Mouse (Mus musculus): Measurements from ENCODE around the gene 5330417H12Rik.
A peak's percentile ranks its signal among the peaks of the same experiment; 100 is the strongest.

The 5330417H12Rik gene

GRCm38 (mm10) chr7:107625061-107625460 lies at the start of gene 5330417H12Rik:
Gene 5330417H12Rik, minus strand, starts transcription at chr7:107625161.
- DNase-seq, result no peak

GRCm38 (mm10) chr7:107668514-107668913 lies 43.6 kb upstream of the 5330417H12Rik start:
- no peak for DNase-seq

- no peak for DNase-seq
Observed at GRCm38 (mm10) chr7:107666262-107666902, 41.4 kb upstream of the 5330417H12Rik start.

GRCm38 (mm10) chr7:107665586-107666261 lies 40.8 kb upstream of the 5330417H12Rik start:
- DNase-seq, result no peak

- no peak for DNase-seq
Observed at GRCm38 (mm10) chr7:107665221-107665585, 40.2 kb upstream of the 5330417H12Rik start.

GRCm38 (mm10) chr7:107664063-107665056 lies 39.4 kb upstream of the 5330417H12Rik start:
- no peak for DNase-seq

DNA sequence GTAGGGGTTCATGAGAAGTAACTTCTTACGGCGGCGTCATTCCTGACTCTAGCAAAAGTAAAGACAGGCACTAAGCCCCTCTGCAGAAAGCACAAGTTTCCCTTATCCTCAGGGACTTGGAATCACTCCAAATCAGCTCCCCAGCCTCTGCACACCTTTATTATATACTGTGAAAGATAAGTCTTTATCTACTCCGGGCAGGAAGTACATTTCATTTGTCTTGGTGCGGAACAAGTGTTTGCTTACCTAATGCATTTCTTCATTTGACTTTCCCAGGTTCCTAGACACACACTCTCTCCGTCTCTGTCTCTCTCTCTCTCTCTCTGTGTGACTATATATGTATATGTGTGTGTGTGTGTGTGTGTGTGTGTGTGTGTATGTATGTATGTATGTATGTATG lies 38.7 kb upstream of the 5330417H12Rik start:
- DNase-seq, result no peak

- DNase-seq, result no peak
Observed at GRCm38 (mm10) chr7:107661843-107662281, 36.9 kb upstream of the 5330417H12Rik start.

- DNase-seq, result peak; percentile 33
Observed at GRCm38 (mm10) chr7:107661189-107661842, 36.4 kb upstream of the 5330417H12Rik start.

- no peak for DNase-seq
Observed at GRCm38 (mm10) chr7:107659186-107659918, 34.4 kb upstream of the 5330417H12Rik start.

GRCm38 (mm10) chr7:107656451-107656850 lies 31.5 kb upstream of the 5330417H12Rik start:
- DNase-seq, result no peak

GRCm38 (mm10) chr7:107651821-107652220 lies 26.9 kb upstream of the 5330417H12Rik start:
- DNase-seq, result no peak

DNA sequence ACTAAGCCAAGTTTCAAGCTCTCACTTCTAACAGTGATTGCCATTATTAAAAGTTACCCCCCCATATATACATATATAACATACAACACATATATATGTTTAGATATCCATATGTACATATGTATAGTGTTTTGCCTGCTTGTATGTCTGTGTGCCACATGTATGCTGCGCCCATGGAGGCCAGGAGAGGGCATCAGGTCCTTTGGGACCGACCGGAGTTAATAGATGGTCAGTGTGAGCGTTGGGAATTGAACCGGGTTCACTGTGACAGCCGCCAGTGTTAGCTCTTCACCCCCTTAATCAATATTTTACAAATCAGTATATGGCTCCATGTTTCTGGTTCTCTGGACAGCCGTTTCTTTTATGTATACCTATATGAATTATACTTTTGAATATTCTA lies 25.0 kb upstream of the 5330417H12Rik start:
- DNase-seq, result no peak

DNA sequence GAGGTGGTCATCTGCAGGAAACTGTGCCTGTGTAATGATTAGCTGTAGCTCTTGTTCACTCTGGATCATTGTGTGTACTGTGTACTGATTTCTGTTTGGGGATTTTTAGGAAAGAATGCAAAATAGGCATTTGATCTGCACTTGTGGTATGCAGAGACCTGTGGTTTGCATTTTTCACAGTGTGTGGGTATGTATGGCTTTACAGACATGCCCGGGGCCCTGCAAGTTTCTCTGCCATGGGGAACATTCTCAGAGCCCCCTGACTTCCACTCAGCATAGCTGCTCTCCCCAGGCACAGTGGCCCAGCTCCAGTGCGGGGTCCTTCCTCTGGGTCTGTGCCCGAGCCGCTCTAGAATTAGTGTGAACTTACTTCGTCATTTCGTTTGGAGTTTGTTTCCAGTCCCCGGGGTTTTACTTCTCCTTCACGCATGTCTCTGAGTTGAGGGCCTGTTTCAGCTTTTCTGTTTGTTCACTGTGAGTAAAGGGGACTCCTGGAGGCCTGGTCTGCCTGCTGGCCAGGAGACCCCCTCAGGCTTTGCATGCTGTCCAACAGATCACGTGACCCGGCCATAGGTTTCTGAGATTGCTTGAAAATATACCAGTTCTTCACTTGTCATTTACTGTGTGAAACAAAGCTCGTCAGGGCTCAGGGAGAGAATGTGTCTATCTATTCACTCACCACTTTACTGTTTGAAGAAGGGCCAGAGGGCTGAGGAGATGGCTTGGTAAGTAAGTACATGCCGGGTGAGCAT lies 24.2 kb upstream of the 5330417H12Rik start:
- no peak for DNase-seq

DNA sequence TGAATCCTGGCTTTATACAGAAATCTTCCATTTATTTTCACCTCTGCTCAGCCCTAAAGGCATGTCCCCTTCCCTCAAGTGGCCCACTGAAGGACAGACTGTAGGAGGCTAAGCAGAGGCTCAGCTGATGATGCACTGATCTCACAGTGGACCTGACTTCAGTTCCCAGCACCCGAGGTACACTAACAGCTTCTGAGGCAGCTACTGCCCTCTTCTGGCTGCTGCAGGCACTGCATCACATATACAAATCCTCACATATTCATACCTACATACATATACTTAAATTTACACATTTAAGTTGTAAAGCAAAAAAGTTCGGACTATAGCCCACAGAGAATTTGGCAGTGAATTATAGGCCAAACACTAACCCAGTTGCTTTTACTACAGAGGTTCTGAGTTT lies 20.0 kb upstream of the 5330417H12Rik start:
- DNase-seq, result no peak

DNA sequence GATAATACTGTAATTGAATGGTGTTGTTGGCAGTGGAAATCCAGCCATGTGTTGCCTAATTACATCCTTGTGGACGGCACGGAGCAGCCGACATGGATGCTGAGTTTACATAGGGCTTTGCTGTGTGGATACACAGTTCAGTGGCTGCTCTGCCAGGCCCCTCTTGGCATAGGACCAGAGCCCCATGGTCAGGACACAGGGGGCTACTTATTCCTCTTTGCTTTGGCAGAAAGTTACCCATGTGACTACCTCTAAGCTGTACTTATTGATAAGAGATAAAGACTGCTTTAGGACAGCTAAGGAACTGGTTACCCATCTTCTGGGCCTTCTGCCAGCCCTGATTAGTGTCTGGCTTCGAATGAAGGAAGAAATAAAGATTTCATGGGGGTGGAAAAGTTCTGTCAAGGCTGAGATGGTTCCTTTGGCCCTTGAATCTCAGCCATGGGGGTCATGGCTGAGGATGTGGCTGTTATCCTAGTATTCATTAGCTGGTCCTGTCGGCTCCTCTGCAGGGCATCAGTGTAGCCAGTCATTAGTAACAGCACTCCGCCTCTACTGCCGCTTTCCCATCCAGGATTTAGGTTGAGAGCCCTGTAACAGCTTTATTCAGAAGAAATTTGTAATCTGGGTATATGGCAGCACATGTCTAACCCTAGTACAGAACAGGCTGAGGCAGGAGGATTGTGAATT lies 17.8 kb upstream of the 5330417H12Rik start:
- DNase-seq, result no peak

DNA sequence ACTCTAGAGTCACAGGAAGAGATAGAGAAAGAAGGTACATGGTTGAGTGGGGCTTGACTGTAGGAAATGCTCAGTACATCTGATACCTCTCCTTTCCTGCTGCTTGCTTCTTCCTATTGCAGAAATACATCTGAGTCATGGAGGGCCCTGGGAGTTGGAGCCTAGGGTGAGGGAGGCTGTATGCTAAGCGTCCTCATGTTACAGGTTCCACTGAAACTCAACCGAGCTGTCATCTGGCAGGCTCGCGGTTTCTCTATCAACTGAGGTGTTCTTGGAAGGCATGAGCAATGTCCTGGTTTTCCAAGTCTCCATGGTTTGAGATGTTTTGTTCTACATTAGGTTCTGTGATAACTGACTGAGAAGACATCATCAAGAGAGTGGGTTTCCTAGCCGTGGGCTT lies 13.1 kb upstream of the 5330417H12Rik start:
- no peak for DNase-seq

DNA sequence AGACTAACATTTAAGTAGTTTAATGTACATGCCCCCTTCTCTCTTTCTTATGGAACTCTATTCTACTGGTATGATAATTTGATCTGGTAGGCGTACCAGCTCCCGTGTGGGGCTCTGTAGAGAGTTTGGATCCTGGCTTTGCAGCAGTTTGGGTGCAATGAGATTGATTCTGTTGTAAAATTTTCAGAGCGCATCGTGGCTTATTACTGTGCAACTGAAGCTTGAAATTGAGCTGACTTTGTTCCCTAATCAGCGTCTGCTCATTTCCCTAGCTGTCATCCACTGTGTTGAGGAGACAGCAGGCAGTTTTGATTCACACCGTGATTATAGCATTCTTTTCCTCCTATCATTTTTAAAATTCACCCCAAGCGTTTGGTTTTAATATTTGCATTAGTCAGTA lies 12.4 kb upstream of the 5330417H12Rik start:
- no peak for DNase-seq

DNA sequence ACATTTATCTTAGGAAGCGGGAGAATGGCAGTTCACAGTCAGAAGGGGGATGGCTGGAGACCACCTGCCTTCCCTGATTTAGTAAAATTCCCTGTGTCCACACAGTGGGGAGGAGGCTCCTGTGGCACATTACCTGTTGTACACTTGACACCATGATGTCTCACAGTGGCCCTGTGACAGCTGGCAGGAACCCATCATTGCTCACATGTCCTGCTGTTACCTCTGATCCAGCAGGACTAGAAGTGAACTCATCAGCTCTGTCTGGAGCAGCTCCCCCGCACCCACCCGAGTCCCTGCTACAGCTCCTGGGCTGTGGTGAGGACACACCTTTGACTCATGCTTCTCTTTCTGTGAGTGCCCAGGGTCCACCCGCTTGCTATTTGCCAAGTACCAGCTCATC lies 8.2 kb upstream of the 5330417H12Rik start:
- DNase-seq, result no peak

DNA sequence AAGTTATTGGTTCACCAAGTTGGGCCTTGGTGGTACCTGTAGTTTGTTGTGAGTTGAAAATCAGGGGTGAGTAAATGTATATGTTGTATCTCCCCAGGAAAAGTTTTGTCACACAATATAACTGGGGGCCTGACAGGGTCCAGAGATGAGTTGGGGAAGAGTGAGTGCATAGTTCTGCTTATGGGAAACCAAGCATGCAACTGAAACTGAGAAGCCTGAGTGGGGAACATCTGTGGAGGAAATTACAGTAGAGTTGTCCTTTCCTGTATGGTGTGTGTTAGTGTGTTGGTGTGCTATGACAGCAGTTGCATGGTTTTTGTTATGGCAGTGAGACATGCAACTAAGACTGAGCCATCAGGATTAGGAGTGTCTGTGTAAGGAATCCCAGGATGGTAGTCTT lies 3.4 kb upstream of the 5330417H12Rik start:
- DNase-seq, result no peak

DNA sequence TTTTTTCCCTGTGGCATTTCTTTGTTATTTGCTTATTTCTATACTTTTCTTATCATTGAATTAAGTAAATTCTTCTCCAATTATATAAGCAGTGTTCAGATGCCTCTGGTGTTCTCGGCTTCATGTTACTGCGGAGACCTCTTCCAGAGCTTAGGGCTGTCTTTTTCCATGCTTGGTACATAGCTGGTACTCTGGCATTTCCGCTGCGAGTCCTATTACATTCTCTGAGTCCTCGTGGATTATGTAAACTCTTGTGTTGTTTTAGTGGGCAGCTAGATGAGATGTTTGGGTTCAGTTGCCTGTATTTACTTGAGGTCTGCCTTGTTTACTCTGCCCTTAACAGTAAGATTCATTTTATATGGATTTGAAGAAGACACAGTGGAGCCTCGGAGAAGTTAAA lies 820 bp upstream of the 5330417H12Rik start:
- no peak for DNase-seq
